Mouse (Mus musculus) NIH3T3 (cell line): Measurements from ENCODE around the gene Gpr89.

ENCODE experiments used
- DNase-seq: peaks from one replicate; pipeline ENCODE4 v3.0.0-alpha.2; 2012; ENCODE audit warnings: low read depth

The Gpr89 gene

DNA sequence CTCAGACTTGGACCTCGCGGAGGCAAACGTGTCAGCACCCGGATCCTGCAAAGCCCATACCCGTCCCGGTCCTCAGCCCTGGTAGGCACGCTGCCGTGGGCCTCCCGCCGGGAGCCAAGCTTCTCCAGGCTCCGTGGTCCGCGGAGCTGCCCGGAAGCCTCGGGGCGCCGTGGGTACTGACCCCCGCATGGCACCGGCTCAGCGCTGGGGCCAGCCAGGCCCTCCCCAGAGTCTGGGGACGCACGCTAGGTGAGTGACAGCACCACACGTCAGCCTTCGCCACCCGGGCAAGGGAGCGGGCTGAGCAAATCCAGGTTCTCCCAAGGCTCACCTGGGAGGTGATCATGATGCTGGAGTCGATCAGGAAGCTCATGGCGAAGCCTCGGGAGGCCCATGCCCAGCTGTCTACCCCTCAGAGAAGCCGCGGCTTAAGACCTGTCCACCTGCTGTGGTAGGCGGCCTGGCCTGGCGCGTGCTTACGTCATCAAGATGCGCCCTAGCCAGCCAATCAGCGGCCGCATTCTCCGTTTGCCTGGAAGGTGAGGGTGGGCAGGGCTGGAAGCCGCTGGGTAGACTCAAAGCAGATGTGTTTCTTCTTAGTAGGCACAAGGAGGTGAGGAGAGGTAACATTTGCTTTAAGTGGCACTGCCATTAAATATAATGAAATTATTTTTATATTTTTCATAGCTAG is at the start of gene Gpr89:
Gene Gpr89, minus strand, starts transcription at position 496 of the 691 bp plus-strand sequence.
- DNase-seq = peak; percentile 95

DNA sequence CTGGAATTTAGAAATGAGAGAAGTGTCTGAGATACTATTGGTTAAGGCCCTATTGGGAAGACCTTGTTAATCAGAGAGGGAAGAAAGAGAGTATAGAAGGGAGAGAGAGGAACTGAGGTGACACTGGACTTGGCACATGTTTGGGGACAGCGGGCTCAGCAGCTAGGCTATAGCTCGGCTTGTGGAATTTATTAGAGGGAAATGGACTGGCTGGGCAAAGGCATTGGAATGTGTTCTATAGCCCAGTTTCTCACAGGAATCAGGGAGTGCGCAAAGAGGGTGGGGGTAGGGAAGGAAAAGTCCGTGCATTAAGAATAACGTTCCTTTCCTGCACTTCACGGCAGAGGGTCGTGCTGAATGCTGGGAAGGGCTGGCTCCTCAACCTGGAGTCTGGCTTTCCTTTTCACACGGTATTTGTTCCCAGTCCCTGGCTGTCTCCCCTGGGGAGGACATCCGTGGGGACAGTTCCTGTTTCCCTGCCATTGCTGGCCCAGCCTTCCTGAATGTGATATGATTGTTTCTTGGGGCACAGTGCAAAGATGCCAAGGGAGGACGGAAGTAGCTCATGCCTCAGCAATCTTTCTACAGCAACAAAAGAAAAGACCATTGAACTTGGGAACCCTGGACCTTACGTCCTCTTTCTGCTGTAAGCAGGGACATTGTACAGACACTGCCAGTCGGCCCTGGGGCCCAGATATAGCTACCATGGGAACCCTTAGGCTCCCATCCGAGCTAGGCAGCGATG is 48.5 kb upstream of the Gpr89 start:
- no peak for DNase-seq

DNA sequence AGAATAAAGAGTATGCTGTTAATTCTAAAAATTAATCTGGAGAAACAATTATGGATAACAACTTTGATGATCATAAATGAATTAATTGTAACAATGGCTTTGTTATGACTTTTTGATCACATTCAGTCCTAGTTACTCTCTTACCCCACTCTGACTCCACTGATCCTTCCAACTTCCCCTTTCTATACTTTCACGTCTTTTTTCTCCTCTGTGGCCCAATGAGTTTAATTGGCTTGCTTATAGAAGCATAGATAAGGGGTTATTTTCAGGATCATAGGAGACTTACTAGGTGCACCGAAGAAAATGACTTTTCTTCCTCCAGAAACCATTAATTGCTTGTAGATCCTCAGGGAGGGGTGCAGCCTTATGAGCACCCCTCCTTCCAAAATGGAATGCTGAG is 37.6 kb upstream of the Gpr89 start:
- DNase-seq = no peak

DNA sequence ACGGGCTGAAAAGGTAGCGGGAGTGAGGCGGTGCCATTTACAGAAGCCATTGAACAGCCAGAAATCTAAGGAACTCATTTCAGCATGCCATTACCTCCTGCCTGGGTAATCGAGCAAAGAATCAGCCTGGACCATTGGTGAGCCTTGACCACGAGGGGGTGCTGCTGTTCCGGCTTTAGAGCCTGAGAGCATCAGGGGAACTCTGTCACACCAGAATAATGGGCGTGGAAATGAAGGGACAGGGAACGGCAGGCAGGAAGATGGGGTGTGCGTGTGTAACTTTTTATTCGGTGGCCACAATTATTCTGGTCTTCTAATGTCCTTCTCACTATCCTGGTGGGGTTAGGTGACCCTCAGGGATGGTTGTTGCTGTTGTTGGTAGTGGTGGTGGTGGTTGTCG is 33.6 kb upstream of the Gpr89 start:
- DNase-seq = peak; percentile 81

DNA sequence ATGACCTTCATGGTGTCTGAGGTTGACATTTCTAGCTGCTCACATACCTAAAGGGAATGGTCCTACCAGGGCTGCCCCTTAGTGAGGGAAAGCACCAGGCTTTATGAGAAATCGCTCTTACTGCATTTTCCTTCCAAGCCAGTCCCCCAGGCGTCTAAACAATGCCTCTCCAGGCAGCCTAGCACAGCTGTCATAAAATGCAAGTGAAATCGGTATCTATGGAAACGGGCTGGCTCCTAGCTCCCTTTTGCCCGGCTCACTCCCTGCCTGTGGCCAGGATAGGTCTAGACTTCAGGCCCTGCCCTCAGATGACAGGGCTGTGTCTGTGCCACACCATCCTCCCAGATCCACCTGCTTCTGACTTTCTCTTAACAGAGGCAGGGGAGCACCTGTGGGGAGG is 32.5 kb upstream of the Gpr89 start:
- no peak for DNase-seq

DNA sequence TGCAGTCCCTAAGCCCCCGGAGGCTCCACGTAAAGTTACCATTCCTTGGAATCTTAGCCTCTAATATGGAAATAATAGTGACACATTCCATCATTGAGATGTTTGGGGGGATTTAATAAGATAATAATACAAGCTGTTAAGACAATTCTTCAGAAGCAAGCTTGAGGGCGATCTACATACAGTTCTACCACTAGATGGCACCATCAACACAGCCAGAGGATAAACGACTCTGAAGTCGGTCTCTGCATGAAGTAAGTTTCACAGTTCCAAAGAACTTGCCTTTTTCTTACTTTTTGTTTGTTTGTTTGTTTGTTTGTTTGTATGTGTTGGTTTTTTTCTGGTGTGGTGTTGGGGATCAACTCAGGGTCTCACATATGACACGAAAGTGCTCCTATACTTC is 31.1 kb upstream of the Gpr89 start:
- DNase-seq = peak; percentile 83

GRCm38 (mm10) chr3:96931261-96931681 is 26.1 kb upstream of the Gpr89 start:
- DNase-seq = no peak

- no peak for DNase-seq
These were observed 20.8 kb upstream of the Gpr89 start, which contains the start of gene Gja8 for GRCm38 (mm10) chr3:96925920-96926319. Gja8 (minus strand) TSS chr3:96926020.

GRCm38 (mm10) chr3:96924631-96925030 is 19.5 kb upstream of the Gpr89 start:
- DNase-seq = peak; percentile 55

- no peak for DNase-seq
These were observed 15.8 kb upstream of the Gpr89 start for GRCm38 (mm10) chr3:96920991-96921390.

- DNase-seq = no peak
These were observed 446 bp upstream of the Gpr89 start for GRCm38 (mm10) chr3:96905592-96905991.

DNA sequence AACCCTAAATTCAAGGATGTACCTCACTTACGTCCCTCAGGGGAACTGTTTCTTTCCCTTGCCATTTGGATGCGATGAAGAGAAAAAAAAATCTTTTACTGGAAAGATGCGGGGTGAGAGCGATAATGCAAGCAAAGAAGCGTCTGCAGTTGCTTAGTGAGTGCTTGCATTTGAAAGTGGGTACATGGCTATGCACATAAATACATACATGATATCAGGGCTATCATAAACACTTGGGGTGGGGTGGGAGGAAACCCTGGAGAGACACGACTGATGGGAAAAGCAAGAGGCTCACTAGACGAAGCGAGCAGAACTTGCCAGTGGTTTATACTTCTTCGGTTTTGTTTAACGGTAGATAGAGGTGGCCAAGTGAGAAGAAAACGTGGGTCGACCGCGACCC is 753 bp downstream of the Gpr89 start, which contains the start of gene Gja5:
Gene Gja5, plus strand, starts transcription at position 301 of the 400 bp plus-strand sequence.
- no peak for DNase-seq

GRCm38 (mm10) chr3:96902336-96902999 is 2.7 kb downstream of the Gpr89 start:
- no peak for DNase-seq

- no peak for DNase-seq
These were observed 21.5 kb downstream of the Gpr89 start for GRCm38 (mm10) chr3:96883690-96884089.

DNA sequence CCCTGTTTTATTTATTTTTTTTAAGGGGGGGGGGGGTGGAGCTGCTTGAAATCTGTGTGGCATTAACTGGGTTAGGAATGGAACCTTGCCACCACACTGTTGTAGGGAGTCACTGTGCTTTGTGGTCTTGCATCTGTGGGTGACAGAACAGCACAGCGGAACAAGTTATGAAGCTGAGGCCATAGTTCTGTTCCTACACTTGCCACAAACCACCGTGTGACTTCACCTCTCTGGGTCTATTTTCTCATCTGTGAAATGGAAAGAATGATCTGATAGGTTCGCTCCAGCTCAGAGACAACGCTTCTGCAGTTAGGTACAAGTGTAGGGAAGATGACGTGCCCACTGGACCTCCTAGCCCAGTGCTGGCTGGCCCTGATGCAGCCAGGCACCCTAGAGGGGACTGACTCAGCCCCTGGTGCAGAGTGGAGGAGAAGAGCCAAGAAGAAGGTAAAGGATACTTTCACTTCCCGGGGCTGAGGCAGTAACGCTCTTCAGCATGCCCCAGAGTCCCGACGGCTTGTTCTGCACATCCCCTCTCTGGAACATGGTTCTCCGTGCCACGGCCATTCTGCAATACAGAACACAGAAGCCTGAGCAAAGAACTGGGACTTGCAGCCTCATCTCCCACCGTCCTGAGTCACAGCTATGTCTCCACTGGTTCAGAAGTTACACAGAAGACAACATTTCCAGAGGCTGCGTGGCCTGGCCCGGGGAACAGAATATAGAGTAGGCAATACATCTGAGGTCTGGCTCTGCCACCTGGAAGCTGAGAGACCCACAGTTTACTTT is 22.9 kb downstream of the Gpr89 start:
- no peak for DNase-seq

DNA sequence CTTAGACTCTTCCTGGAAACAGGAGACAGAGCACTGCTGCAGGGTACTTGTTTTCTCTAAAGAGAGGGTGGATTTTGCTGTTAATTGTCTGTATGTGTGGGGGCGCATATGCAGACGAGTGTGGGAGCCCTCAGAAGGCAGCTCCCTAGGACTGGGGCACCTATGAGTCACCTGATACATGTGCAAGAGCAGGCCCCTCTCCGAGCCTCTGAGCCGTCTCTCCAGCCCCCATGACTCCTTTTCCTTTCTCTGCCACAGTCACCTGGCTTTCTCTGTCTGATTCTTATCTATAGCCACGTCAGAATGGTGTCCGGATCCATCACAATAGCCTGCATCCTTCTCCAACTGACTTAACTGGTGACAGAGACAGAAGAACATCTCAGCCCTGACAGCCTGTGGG is 23.6 kb downstream of the Gpr89 start:
- DNase-seq = no peak

GRCm38 (mm10) chr3:96880385-96880784 is 24.8 kb downstream of the Gpr89 start:
- no peak for DNase-seq

GRCm38 (mm10) chr3:96879536-96879935 is 25.6 kb downstream of the Gpr89 start:
- no peak for DNase-seq

DNA sequence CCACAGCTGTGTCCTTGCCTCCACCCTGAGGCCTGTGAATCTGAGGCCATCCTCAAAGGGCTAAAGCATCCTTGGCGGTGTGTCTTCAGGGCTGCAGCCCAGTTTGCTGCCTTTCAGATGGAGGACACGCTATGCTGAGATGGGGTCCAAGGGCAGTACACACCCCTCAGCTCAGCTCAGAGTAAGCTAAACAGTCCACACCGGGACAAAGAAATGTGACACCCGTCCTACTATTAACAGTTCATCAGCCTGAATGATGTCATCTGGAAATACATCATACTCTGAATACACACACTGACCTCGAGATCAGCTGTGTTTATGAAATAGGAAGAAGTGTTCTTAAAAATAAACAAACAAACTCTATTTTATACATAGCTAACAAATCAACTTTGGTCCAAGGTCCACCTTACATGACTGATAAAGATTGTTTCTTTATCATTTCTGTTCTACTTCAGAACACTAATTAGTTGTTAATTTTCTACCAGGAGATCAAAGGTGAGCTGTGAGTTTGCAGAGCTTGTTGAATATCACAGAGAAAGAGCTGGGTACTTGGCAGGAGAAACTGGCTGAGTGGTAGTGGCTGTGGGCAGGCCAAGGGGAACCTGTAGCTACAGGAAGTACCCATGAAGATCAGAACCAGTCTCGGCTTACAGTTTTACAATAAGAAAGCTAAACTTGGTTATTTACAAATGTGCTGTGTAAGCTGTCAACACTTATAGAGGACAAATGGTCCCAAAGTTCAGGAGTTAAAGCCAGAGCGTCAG is 30.2 kb downstream of the Gpr89 start:
- DNase-seq = no peak

- no peak for DNase-seq
These were observed 32.6 kb downstream of the Gpr89 start for GRCm38 (mm10) chr3:96872501-96872900.

- DNase-seq = no peak
These were observed 34.1 kb downstream of the Gpr89 start for GRCm38 (mm10) chr3:96871070-96871469.
